Mouse (Mus musculus) midbrain, embryonic 14.5 days (tissue): ENCODE measurements at regions not wholly inside any gene's neighbourhood (a gene's known extent, or its start where the extent isn't known, plus 50 kb on each side); places are given as distances from the start of the nearest gene placed in this dataset.
"Not testable (repeated sequence)": the region's sequence is repeated elsewhere in the genome, so short reads cannot be mapped to it uniquely, and the experiment has no call there.

Source experiments
- ATAC-seq: fragments of 200-750 bp; cut with Nextera tagmentation; 2 replicates; pipeline ENCODE4 v1.8.0; 2017; ENCODE audit warnings: moderate number of reproducible peaks, moderate library complexity; ENCODE audit not compliant: low FRiP score, low TSS enrichment
- DNase-seq: peaks from one replicate; pipeline ENCODE4 v3.0.0-alpha.2; 2015
- H3K27ac ChIP-seq: fragments of 300-500 bp; sonication (generic); replicated peaks from 2 replicates; pipeline ENCODE4 v1.5.1; 2014; ENCODE audit warnings: mild to moderate bottlenecking, low read depth, low read length, moderate library complexity
- H3K27me3 ChIP-seq: fragments of 300-500 bp; sonication (generic); 2 replicates; pipeline ENCODE4 v1.6.1; 2014; ENCODE audit warnings: low read length, control low read depth, mixed read lengths; ENCODE audit not compliant: control insufficient read depth, insufficient read depth
- H3K36me3 ChIP-seq: fragments of 300-500 bp; sonication (generic); 2 replicates; pipeline ENCODE4 v1.6.1; 2014; ENCODE audit warnings: low read length, control low read depth; ENCODE audit not compliant: control insufficient read depth, insufficient read depth
- H3K4me1 ChIP-seq: fragments of 300-500 bp; sonication (generic); 2 replicates; pipeline ENCODE4 v1.6.1; 2014; ENCODE audit warnings: mild to moderate bottlenecking, antibody characterized with exemption, low read length, control low read depth; ENCODE audit not compliant: control insufficient read depth, insufficient read depth
- H3K4me2 ChIP-seq: fragments of 300-500 bp; sonication (generic); 2 replicates; pipeline ENCODE4 v1.6.1; 2014; ENCODE audit warnings: mild to moderate bottlenecking, low read length, moderate library complexity
- H3K4me3 ChIP-seq: fragments of 300-500 bp; sonication (generic); replicated peaks from 2 replicates; pipeline ENCODE4 v1.5.1; 2014; ENCODE audit warnings: low read depth, low read length
- H3K9ac ChIP-seq: fragments of 300-500 bp; sonication (generic); replicated peaks from 2 replicates; pipeline ENCODE4 v1.6.1; 2014; ENCODE audit warnings: mild to moderate bottlenecking, low read length, moderate library complexity
- H3K9me3 ChIP-seq: fragments of 300-500 bp; sonication (generic); 2 replicates; pipeline ENCODE4 v1.6.1; 2016; ENCODE audit warnings: low read length, control low read depth, mixed read lengths; ENCODE audit not compliant: control insufficient read depth
- WGBS: fragments of 180-500 bp; shearing (Covaris S2); extraction: QIAGEN DNeasy Blood & Tissue Kit; methylation state at CpG from one replicate; pipeline ENCODE4 v1.1.7; 2014; 5-methylcytosine and 5-hydroxymethylcytosine counted together

DNA sequence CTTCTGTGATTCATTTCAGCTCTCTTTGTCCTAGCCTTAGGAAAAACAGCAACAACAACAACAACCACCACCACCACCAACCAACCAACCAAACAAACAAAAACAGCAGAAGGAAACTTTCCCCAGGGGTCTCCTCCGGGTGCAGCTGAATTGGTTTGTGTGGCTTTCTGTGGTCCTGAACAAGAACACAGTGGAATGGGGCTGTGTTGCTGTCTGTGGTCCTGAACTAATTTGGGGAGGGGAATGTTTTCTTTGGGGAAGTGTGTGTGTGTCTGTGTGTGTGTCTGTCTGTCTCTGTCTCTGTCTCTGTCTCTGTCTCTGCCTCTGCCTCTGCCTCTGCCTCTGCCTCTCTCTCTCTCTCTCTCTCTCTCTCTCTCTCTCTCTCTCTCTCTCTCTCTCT, 164.8 kb upstream of the 1700012A03Rik start:
- 7% methylated on average over 1 of the region's 1 CpGs for WGBS
- H3K4me2 ChIP-seq, H3K9me3 ChIP-seq, H3K4me1 ChIP-seq, H3K27me3 ChIP-seq, H3K4me3 ChIP-seq, H3K9ac ChIP-seq, H3K36me3 ChIP-seq, ATAC-seq, H3K27ac ChIP-seq: not testable (repeated sequence)
- DNase-seq: peak; percentile 20

DNA sequence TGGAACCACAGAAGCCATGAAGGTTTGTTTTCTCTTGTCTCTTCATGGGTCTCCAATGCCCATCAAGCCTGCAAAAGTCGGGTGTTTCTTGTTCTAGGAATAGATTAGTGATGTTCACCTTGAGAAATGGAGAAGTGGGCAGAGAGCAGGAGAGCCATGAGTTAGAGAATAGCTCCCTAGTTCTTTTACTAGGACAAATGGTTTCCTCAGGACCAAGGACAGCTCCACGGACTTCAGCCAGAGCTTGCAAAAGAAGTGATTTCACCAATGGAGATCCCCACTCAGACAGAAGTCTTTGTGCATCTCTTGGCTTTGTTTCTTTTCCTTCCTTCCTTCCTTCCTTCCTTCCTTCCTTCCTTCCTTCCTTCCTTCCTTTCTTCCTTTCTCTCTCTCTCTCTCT, 166.3 kb upstream of the 1700012A03Rik start:
- DNase-seq: peak; percentile 63
- no peak overlapping the region for H3K9ac ChIP-seq
- no peak for ATAC-seq
- no peak overlapping the region for H3K4me2 ChIP-seq
- no peaks in the 10 kb centered on the region for H3K9me3 ChIP-seq
- 9% methylated on average over 2 of the region's 2 CpGs for WGBS
- no peaks in the 10 kb centered on the region for H3K36me3 ChIP-seq
- H3K4me1 ChIP-seq: peaks cover 3% of the 10 kb centered on the region; the same call in 1 of the 2 replicates
- H3K4me3 ChIP-seq: no peak overlapping the region
- H3K27me3 ChIP-seq: no peaks in the 10 kb centered on the region
- no peak overlapping the region for H3K27ac ChIP-seq

GRCm38 (mm10) chr6:31874616-31875015, 175.4 kb upstream of the 1700012A03Rik start:
- Histone ChIP-seq H3K4me1 (peaks cover 4% of the 10 kb centered on the region; the same call in 1 of the 2 replicates), H3K4me3 (no peak overlapping the region), H3K36me3 (no peaks in the 10 kb centered on the region), H3K9me3 (no peaks in the 10 kb centered on the region), H3K4me2 (no peak overlapping the region), H3K9ac (no peak overlapping the region), H3K27me3 (no peaks in the 10 kb centered on the region), H3K27ac (no peak overlapping the region)
- DNase-seq (no peak), ATAC-seq (no peak)
- 92% methylated on average over 6 of the region's 6 CpGs for WGBS

GRCm38 (mm10) chr6:31873911-31874310, 176.1 kb upstream of the 1700012A03Rik start:
- Histone ChIP-seq H3K36me3 (no peaks in the 10 kb centered on the region), H3K9ac (no peak overlapping the region), H3K4me1 (peaks cover 4% of the 10 kb centered on the region; the same call in 1 of the 2 replicates), H3K4me2 (no peak overlapping the region), H3K9me3 (no peaks in the 10 kb centered on the region), H3K27me3 (no peaks in the 10 kb centered on the region), H3K27ac (no peak overlapping the region), H3K4me3 (no peak overlapping the region)
- peak; percentile 56 for DNase-seq
- ATAC-seq: no peak
- WGBS: 21% methylated on average over 1 of the region's 1 CpGs

- H3K36me3 ChIP-seq: no peaks in the 10 kb centered on the region
- H3K9me3 ChIP-seq: no peaks in the 10 kb centered on the region
- no peak overlapping the region for H3K27ac ChIP-seq
- peaks cover 4% of the 10 kb centered on the region; the same call in 1 of the 2 replicates for H3K4me1 ChIP-seq
- H3K9ac ChIP-seq: no peak overlapping the region
- no peak for ATAC-seq
- H3K4me2 ChIP-seq: no peak overlapping the region
- no peak overlapping the region for H3K4me3 ChIP-seq
- DNase-seq: no peak
- 90% methylated on average over 3 of the region's 3 CpGs for WGBS
- H3K27me3 ChIP-seq: no peaks in the 10 kb centered on the region
Observed at GRCm38 (mm10) chr6:31871766-31872165, 178.3 kb upstream of the 1700012A03Rik start.

DNA sequence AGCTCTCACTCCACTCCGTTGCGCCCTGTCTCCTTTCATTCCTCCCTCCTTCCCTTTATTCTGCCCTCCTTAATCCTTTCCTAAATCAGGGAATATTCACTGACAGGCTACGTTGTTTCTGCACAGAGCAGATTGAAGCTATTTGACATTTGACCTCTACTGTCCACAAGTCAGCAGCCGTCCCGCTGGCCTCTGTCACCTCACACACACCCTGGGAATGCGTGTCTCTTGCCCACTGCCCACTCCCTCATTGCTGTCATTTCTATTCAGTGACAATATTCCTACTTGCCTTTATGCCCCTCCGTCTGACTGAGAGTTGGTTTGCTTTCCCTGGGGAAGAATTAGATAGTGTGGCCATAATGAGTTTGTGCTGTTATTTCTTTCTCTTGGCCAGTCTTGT, 188.1 kb upstream of the 1700012A03Rik start:
- no peaks in the 10 kb centered on the region; the same call in 1 of the 2 replicates for H3K4me1 ChIP-seq
- H3K9me3 ChIP-seq: no peaks in the 10 kb centered on the region
- H3K4me2 ChIP-seq: peak overlapping the region; percentile 5; the same call in 1 of the 2 replicates
- H3K4me3 ChIP-seq: no peak overlapping the region
- peak overlapping the region; percentile 9; the same call in 1 of the 2 replicates for H3K27ac ChIP-seq
- no peak overlapping the region for H3K9ac ChIP-seq
- no peaks in the 10 kb centered on the region for H3K27me3 ChIP-seq
- ATAC-seq: no peak
- no peaks in the 10 kb centered on the region for H3K36me3 ChIP-seq
- peak; percentile 31 for DNase-seq
- 27% methylated on average over 7 of the region's 7 CpGs for WGBS

GRCm38 (mm10) chr6:31859621-31860020, 190.4 kb upstream of the 1700012A03Rik start:
- Histone ChIP-seq H3K36me3 (no peaks in the 10 kb centered on the region), H3K4me3 (no peak overlapping the region), H3K9me3 (no peaks in the 10 kb centered on the region), H3K4me1 (no peaks in the 10 kb centered on the region; the same call in 1 of the 2 replicates), H3K4me2 (no peak overlapping the region), H3K27ac (no peak overlapping the region), H3K27me3 (no peaks in the 10 kb centered on the region), H3K9ac (no peak overlapping the region)
- no peak for ATAC-seq
- 91% methylated on average over 3 of the region's 3 CpGs for WGBS
- DNase-seq: no peak

DNA sequence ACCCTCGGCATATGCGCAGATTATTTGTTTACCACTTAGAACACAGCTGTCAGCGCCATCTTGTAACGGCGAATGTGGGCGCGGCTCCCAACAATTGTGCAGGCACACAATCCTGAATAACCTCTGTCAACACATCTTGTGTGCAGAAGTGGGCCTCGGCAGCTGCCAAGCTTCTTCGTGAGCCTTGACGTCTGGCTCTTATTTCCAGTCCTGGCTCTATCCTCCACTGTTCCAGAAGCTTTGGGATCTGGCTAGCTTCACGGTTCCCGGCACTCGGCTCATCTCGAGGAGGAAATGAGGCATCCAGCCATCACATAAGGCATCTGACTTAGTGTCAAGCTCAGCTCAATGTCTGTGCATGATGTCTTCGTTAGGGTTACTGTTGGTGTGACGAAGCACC, 195.8 kb upstream of the 1700012A03Rik start:
- no peak overlapping the region for H3K4me2 ChIP-seq
- no peaks in the 10 kb centered on the region for H3K36me3 ChIP-seq
- no peaks in the 10 kb centered on the region for H3K9me3 ChIP-seq
- ATAC-seq (no peak), DNase-seq (no peak)
- H3K9ac ChIP-seq: no peak overlapping the region
- WGBS: 95% methylated on average over 14 of the region's 16 CpGs
- H3K4me1 ChIP-seq: no peaks in the 10 kb centered on the region
- no peaks in the 10 kb centered on the region for H3K27me3 ChIP-seq
- H3K27ac ChIP-seq: no peak overlapping the region
- no peak overlapping the region for H3K4me3 ChIP-seq

DNA sequence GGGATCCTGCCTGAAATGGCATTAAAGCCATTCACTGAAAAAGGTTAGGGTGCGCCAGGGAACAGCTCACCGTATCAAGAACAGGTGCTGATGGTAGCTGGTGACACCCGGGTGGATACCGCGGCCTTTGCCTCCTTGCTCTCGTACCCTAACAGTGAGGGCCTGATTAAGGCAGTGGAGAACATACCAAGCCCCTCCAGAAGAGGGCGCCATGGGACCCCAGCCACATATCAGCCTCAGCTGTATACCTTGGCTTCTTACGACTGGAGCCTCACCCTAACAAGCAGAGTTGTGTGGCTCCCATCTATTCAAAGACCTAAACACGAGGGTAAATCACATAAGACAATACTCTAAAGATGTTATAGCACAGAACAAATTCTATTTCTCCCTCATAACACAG, 203.7 kb upstream of the 1700012A03Rik start:
- Histone ChIP-seq H3K27ac (no peak overlapping the region), H3K4me2 (no peak overlapping the region), H3K4me1 (no peaks in the 10 kb centered on the region), H3K4me3 (no peak overlapping the region), H3K27me3 (no peaks in the 10 kb centered on the region), H3K9ac (no peak overlapping the region), H3K36me3 (no peaks in the 10 kb centered on the region), H3K9me3 (no peaks in the 10 kb centered on the region)
- DNase-seq (no peak), ATAC-seq (no peak)
- 83% methylated on average over 9 of the region's 9 CpGs for WGBS
